Mouse (Mus musculus) stomach, embryonic 14.5 days (tissue): ENCODE data around the gene Gcnt4. TPM values are rescaled to one million over a fixed set of nuclear protein-coding genes. Genes with fewer than 3 reads are reported as not detected.
"Not testable (repeated sequence)": the region's sequence is repeated elsewhere in the genome, so short reads cannot be mapped to it uniquely, and the experiment has no call there.

ENCODE experiments used
- ATAC-seq: fragments of 200-750 bp; cut with Nextera tagmentation; 2 replicates; pipeline ENCODE4 v1.8.0; 2017; ENCODE audit warnings: low read depth, moderate TSS enrichment; ENCODE audit not compliant: insufficient number of reproducible peaks, insufficient read depth, low FRiP score
- H3K27ac ChIP-seq: fragments of 300-500 bp; sonication (generic); 2 replicates; pipeline ENCODE4 v1.5.1; 2014; ENCODE audit warnings: mild to moderate bottlenecking, low read length, moderate library complexity, mixed read lengths
- H3K27me3 ChIP-seq: fragments of 300-500 bp; sonication (generic); 2 replicates; pipeline ENCODE4 v1.6.1; 2014; ENCODE audit warnings: low read length, control low read depth, mixed read lengths; ENCODE audit not compliant: control insufficient read depth, insufficient read depth
- H3K36me3 ChIP-seq: fragments of 300-500 bp; sonication (generic); 2 replicates; pipeline ENCODE4 v1.6.1; 2014; ENCODE audit warnings: mild to moderate bottlenecking, control low read depth, low read length, moderate library complexity, mixed read lengths; ENCODE audit not compliant: control insufficient read depth, insufficient read depth
- H3K4me1 ChIP-seq: fragments of 300-500 bp; sonication (generic); 2 replicates; pipeline ENCODE4 v1.6.1; 2014; ENCODE audit warnings: low read length, control low read depth, mixed read lengths; ENCODE audit not compliant: control insufficient read depth, insufficient read depth
- H3K4me2 ChIP-seq: fragments of 300-500 bp; sonication (generic); replicated peaks from 2 replicates; pipeline ENCODE4 v1.6.1; 2014; ENCODE audit warnings: low read depth, low read length, control low read depth
- H3K4me3 ChIP-seq: fragments of 300-500 bp; sonication (generic); 2 replicates; pipeline ENCODE4 v1.5.1; 2014; ENCODE audit warnings: low read depth, low read length, control low read depth
- H3K9ac ChIP-seq: fragments of 300-500 bp; sonication (generic); replicated peaks from 2 replicates; pipeline ENCODE4 v1.6.1; 2014; ENCODE audit warnings: low read depth, mild to moderate bottlenecking, control low read depth, low read length, moderate library complexity, mixed read lengths
- H3K9me3 ChIP-seq: fragments of 300-500 bp; sonication (generic); 2 replicates; pipeline ENCODE4 v1.6.1; 2016; ENCODE audit warnings: low read depth, low read length, control low read depth; ENCODE audit not compliant: control insufficient read depth
- WGBS: fragments of 180-500 bp; shearing (Covaris S2); extraction: QIAGEN DNeasy Blood & Tissue Kit; methylation state at CpG from one replicate; pipeline ENCODE4 v1.1.7; 2014; 5-methylcytosine and 5-hydroxymethylcytosine counted together
- polyA plus RNA-seq: library from polyadenylated mRNA; unstranded; fragments of >200 nt; fragmentation: Nextera tagmentation; extraction: Ambion mirVana; gene quantifications from 2 replicates; pipeline ENCODE4 v1.2.1, GENCODE M21; 2014

The Gcnt4 gene
- polyA plus RNA-seq, 1 experiment from 2014 or later: 0.84 TPM

DNA sequence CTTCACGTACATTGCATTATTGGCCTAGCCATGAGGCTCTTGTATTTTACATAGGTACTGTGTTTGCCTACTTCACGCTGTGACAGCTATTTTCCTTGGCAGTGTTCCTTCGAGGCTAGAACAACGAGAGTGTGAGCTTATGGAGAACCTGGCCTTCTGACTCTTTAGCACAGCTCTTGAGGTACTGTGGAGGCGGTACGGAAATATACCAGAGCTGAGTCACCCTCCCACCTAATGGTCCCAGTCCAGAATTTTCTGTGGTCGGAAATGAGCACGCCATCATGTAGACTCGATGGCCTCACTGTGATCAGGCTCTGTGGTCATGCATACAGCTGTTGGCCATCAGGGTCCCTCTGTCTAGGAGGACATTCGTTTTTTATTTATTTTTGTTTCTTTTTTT is 15.2 kb downstream of the Gcnt4 start:
- no peak overlapping the region for H3K4me2 ChIP-seq
- no peaks in the 10 kb centered on the region for H3K36me3 ChIP-seq
- no peaks in the 10 kb centered on the region for H3K27me3 ChIP-seq
- no peak overlapping the region for H3K27ac ChIP-seq
- no peak overlapping the region for H3K9ac ChIP-seq
- 75% methylated on average over 10 of the region's 10 CpGs for WGBS
- H3K4me1 ChIP-seq: peaks cover 3% of the 10 kb centered on the region; the same call in 1 of the 2 replicates
- no peaks in the 10 kb centered on the region for H3K9me3 ChIP-seq
- no peak overlapping the region for H3K4me3 ChIP-seq
- ATAC-seq: no peak

GRCm38 (mm10) chr13:96941481-96941880 is 17.0 kb downstream of the Gcnt4 start:
- not testable (repeated sequence) for H3K4me1 ChIP-seq, H3K27me3 ChIP-seq, H3K9ac ChIP-seq, H3K4me3 ChIP-seq, ATAC-seq, H3K4me2 ChIP-seq, H3K27ac ChIP-seq, H3K36me3 ChIP-seq, H3K9me3 ChIP-seq
- WGBS: 80% methylated on average over 11 of the region's 11 CpGs

DNA sequence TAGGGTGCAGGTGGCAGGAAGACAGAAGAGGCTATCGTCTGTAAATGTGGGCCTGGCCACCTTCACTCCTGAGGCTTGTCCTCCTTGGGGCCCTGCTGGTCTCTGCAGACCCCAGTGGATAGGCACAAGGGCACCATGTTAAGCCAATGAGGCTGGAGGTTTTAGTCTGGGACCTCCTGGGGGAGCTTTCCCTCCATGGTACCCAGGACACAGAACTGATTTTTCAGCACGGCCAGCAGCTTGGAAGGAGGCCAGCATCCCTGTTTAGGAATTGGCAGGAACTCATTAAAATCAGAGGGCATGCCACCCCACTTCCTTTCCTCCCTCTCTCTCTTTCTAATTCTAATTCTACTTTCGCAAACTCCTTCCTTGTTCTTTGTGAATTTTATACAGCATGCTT is 19.1 kb downstream of the Gcnt4 start:
- WGBS: 42% methylated on average over 3 of the region's 3 CpGs
- Histone ChIP-seq H3K4me2 (no peak overlapping the region), H3K4me3 (no peak overlapping the region), H3K9me3 (no peaks in the 10 kb centered on the region), H3K27ac (no peak overlapping the region), H3K27me3 (no peaks in the 10 kb centered on the region), H3K4me1 (peaks cover 3% of the 10 kb centered on the region; the same call in 1 of the 2 replicates), H3K36me3 (no peaks in the 10 kb centered on the region), H3K9ac (no peak overlapping the region)
- no peak for ATAC-seq

- Histone ChIP-seq H3K27ac (no peak overlapping the region), H3K4me2 (no peak overlapping the region), H3K4me3 (no peak overlapping the region), H3K4me1 (peaks cover 3% of the 10 kb centered on the region; the same call in 1 of the 2 replicates), H3K27me3 (no peaks in the 10 kb centered on the region), H3K9me3 (no peaks in the 10 kb centered on the region; the same call in 1 of the 2 replicates), H3K9ac (no peak overlapping the region), H3K36me3 (no peaks in the 10 kb centered on the region)
- 73% methylated on average over 4 of the region's 4 CpGs for WGBS
- ATAC-seq: no peak
These were observed 21.3 kb downstream of the Gcnt4 start for GRCm38 (mm10) chr13:96945748-96946147.

GRCm38 (mm10) chr13:96947722-96948121 is 23.2 kb downstream of the Gcnt4 start:
- no peak for ATAC-seq
- 84% methylated on average over 7 of the region's 7 CpGs for WGBS
- Histone ChIP-seq H3K4me3 (no peak overlapping the region), H3K9me3 (no peaks in the 10 kb centered on the region; the same call in 1 of the 2 replicates), H3K4me1 (peaks cover 3% of the 10 kb centered on the region; the same call in 1 of the 2 replicates), H3K27me3 (no peaks in the 10 kb centered on the region), H3K9ac (no peak overlapping the region), H3K27ac (no peak overlapping the region), H3K36me3 (no peaks in the 10 kb centered on the region), H3K4me2 (no peak overlapping the region)

GRCm38 (mm10) chr13:96951880-96952279 is 27.4 kb downstream of the Gcnt4 start:
- 35% methylated on average over 2 of the region's 2 CpGs for WGBS
- Histone ChIP-seq H3K9ac (no peak overlapping the region), H3K9me3 (no peaks in the 10 kb centered on the region; the same call in 1 of the 2 replicates), H3K4me3 (no peak overlapping the region), H3K4me1 (no peaks in the 10 kb centered on the region), H3K4me2 (no peak overlapping the region), H3K27me3 (no peaks in the 10 kb centered on the region), H3K27ac (no peak overlapping the region), H3K36me3 (no peaks in the 10 kb centered on the region)
- no peak for ATAC-seq

- no peaks in the 10 kb centered on the region for H3K27me3 ChIP-seq
- H3K4me2 ChIP-seq: no peak overlapping the region
- H3K9me3 ChIP-seq: no peaks in the 10 kb centered on the region
- no peaks in the 10 kb centered on the region for H3K36me3 ChIP-seq
- 86% methylated on average over 6 of the region's 6 CpGs for WGBS
- no peak overlapping the region for H3K9ac ChIP-seq
- H3K27ac ChIP-seq: no peak overlapping the region
- no peak overlapping the region for H3K4me3 ChIP-seq
- ATAC-seq: no peak
- no peaks in the 10 kb centered on the region for H3K4me1 ChIP-seq
These were observed 32.0 kb downstream of the Gcnt4 start for GRCm38 (mm10) chr13:96956466-96956865.

GRCm38 (mm10) chr13:96960019-96960418 is 35.5 kb downstream of the Gcnt4 start:
- Histone ChIP-seq H3K4me1 (no peaks in the 10 kb centered on the region), H3K9ac (no peak overlapping the region), H3K27me3 (no peaks in the 10 kb centered on the region), H3K27ac (no peak overlapping the region), H3K4me2 (no peak overlapping the region), H3K4me3 (no peak overlapping the region), H3K9me3 (no peaks in the 10 kb centered on the region), H3K36me3 (no peaks in the 10 kb centered on the region)
- WGBS: 71% methylated on average over 1 of the region's 1 CpGs
- ATAC-seq: no peak
